In genomic region chr4:95794651-95795050, GRCm38 (mm10) we compare ENCODE assay signal across 10 mouse cellular contexts.
A peak's percentile ranks its signal among the peaks of the same experiment; 100 is the strongest.
DNase-seq lines count a peak whose midpoint lies in the region; ATAC-seq lines count a peak whose summit lies in the region.
"Had no signal": no experiment of that assay in that cellular context is flagged by ENCODE, and none has a peak within 500 bp of the region (broad histone marks: within the 10 kb centered on the region; RNA-seq: fewer than 3 reads in every experiment).

No protein-coding gene starts in this region.

- DNase-seq in liver, result no peak
- peak; percentile 59 for DNase-seq in embryonic facial prominence, embryonic 11.5 days (ENCODE audit: low spot score)
- DNase-seq in layer of hippocampus, postnatal 14 days (ENCODE audit: low spot score in 2 of 2), result no peak
- DNase-seq: adrenal gland, postnatal 36 days; cerebellum, postnatal 10 days had no signal

- no peak overlapping the region for H3K9ac ChIP-seq in liver, embryonic 12.5 days
- H3K9ac ChIP-seq in embryonic facial prominence, embryonic 11.5 days (replicated peaks; ENCODE audit: low read length), result no peak overlapping the region
- H3K9ac ChIP-seq in kidney, embryonic 16.5 days (replicated peaks; ENCODE audit: low read length), result no peak overlapping the region
- H3K9ac ChIP-seq in stomach, embryonic 16.5 days (ENCODE audit: low read length), result no peak overlapping the region
- H3K9ac ChIP-seq in midbrain, embryonic 13.5 days (replicated peaks), result no peak overlapping the region
- H3K9ac ChIP-seq: hindbrain, embryonic 15.5 days had no signal

- 0 out of 2 replicates have a peak overlapping the region, but pooled peaks have one; percentile 36 for H3K27ac ChIP-seq in liver, embryonic 12.5 days
- no peak overlapping the region for H3K27ac ChIP-seq in embryonic facial prominence, embryonic 11.5 days (replicated peaks; ENCODE audit: low read depth, low read length)
- peak overlapping the region; percentile 83 for H3K27ac ChIP-seq in kidney, embryonic 16.5 days (ENCODE audit: low read length)
- peak overlapping the region; percentile 49; the same call in 1 of the 2 replicates for H3K27ac ChIP-seq in stomach, embryonic 16.5 days (ENCODE audit: low read length)
- H3K27ac ChIP-seq in midbrain, embryonic 13.5 days, result no peak overlapping the region
- H3K27ac ChIP-seq: hindbrain, embryonic 15.5 days had no signal

- H3K36me3 ChIP-seq in liver, embryonic 12.5 days, result no peaks in the 10 kb centered on the region
- no peaks in the 10 kb centered on the region for H3K36me3 ChIP-seq in embryonic facial prominence, embryonic 11.5 days (replicated peaks; ENCODE audit: control insufficient read depth, insufficient read depth, low read depth, low read length)
- no peaks in the 10 kb centered on the region for H3K36me3 ChIP-seq in kidney, embryonic 16.5 days (ENCODE audit: insufficient read depth, low read length)
- H3K36me3 ChIP-seq in stomach, embryonic 16.5 days (ENCODE audit: control insufficient read depth, insufficient read depth, low read length), result no peaks in the 10 kb centered on the region
- no peaks in the 10 kb centered on the region for H3K36me3 ChIP-seq in midbrain, embryonic 13.5 days
- H3K36me3 ChIP-seq: hindbrain, embryonic 15.5 days had no signal

- H3K4me3 ChIP-seq in liver, embryonic 12.5 days, result no peak overlapping the region
- H3K4me3 ChIP-seq in embryonic facial prominence, embryonic 11.5 days (ENCODE audit: low read depth, low read length), result no peak overlapping the region
- H3K4me3 ChIP-seq in kidney, embryonic 16.5 days (ENCODE audit: low read length), result no peak overlapping the region
- no peak overlapping the region for H3K4me3 ChIP-seq in stomach, embryonic 16.5 days (replicated peaks; ENCODE audit: low read length)
- no peak overlapping the region for H3K4me3 ChIP-seq in midbrain, embryonic 13.5 days (replicated peaks)
- H3K4me3 ChIP-seq: hindbrain, embryonic 15.5 days had no signal

- no peak overlapping the region for H3K4me2 ChIP-seq in liver, embryonic 12.5 days
- no peak overlapping the region for H3K4me2 ChIP-seq in embryonic facial prominence, embryonic 11.5 days (ENCODE audit: low read depth, low read length)
- no peak overlapping the region for H3K4me2 ChIP-seq in kidney, embryonic 16.5 days (replicated peaks; ENCODE audit: low read depth, low read length)
- H3K4me2 ChIP-seq in stomach, embryonic 16.5 days (ENCODE audit: low read depth, low read length), result no peak overlapping the region
- no peak overlapping the region for H3K4me2 ChIP-seq in midbrain, embryonic 13.5 days (replicated peaks)
- H3K4me2 ChIP-seq: hindbrain, embryonic 15.5 days had no signal

- no peaks in the 10 kb centered on the region for H3K27me3 ChIP-seq in liver, embryonic 12.5 days (replicated peaks)
- H3K27me3 ChIP-seq in embryonic facial prominence, embryonic 11.5 days (ENCODE audit: control insufficient read depth, insufficient read depth, low read length), result no peaks in the 10 kb centered on the region
- no peaks in the 10 kb centered on the region for H3K27me3 ChIP-seq in kidney, embryonic 16.5 days (ENCODE audit: insufficient read depth, low read length)
- no peaks in the 10 kb centered on the region for H3K27me3 ChIP-seq in stomach, embryonic 16.5 days (ENCODE audit: control insufficient read depth, insufficient read depth, low read length)
- H3K27me3 ChIP-seq in midbrain, embryonic 13.5 days, result no peaks in the 10 kb centered on the region
- H3K27me3 ChIP-seq: hindbrain, embryonic 15.5 days had no signal

- no peaks in the 10 kb centered on the region for H3K9me3 ChIP-seq in liver, embryonic 12.5 days (replicated peaks)
- no peaks in the 10 kb centered on the region for H3K9me3 ChIP-seq in embryonic facial prominence, embryonic 11.5 days (replicated peaks; ENCODE audit: control insufficient read depth, low read length)
- no peaks in the 10 kb centered on the region for H3K9me3 ChIP-seq in kidney, embryonic 16.5 days (ENCODE audit: low read length)
- no peaks in the 10 kb centered on the region for H3K9me3 ChIP-seq in stomach, embryonic 16.5 days (replicated peaks; ENCODE audit: control insufficient read depth, low read length)
- no peaks in the 10 kb centered on the region for H3K9me3 ChIP-seq in midbrain, embryonic 13.5 days
- H3K9me3 ChIP-seq: hindbrain, embryonic 15.5 days had no signal

- 63% methylated on average over 6 of the region's 6 CpGs for WGBS in liver, embryonic 12.5 days (ENCODE audit: insufficient replicate concordance)
- 18% methylated on average over 6 of the region's 6 CpGs for WGBS in embryonic facial prominence, embryonic 11.5 days
- WGBS in kidney, embryonic 16.5 days, result 31% methylated on average over 6 of the region's 6 CpGs
- 37% methylated on average over 6 of the region's 6 CpGs for WGBS in stomach, embryonic 16.5 days
- WGBS in midbrain, embryonic 13.5 days, result 84% methylated on average over 6 of the region's 6 CpGs

- ATAC-seq in liver, embryonic 12.5 days, result no peak
- ATAC-seq in embryonic facial prominence, embryonic 11.5 days (replicated peaks; ENCODE audit: insufficient number of reproducible peaks, low FRiP score, low TSS enrichment, low read depth), result no peak
- ATAC-seq in kidney, embryonic 16.5 days (ENCODE audit: low FRiP score, low TSS enrichment), result peak; percentile 72
- no peak; the same call in 1 of the 2 replicates for ATAC-seq in stomach, embryonic 16.5 days (ENCODE audit: insufficient read depth, low FRiP score)
- ATAC-seq in midbrain, embryonic 13.5 days, result no peak

- 0 out of 2 replicates have a peak, but pooled peaks cover 2% of the 10 kb centered on the region for H3K4me1 ChIP-seq in liver, embryonic 12.5 days
- peaks cover 2% of the 10 kb centered on the region; the same call in 1 of the 2 replicates for H3K4me1 ChIP-seq in embryonic facial prominence, embryonic 11.5 days (ENCODE audit: control insufficient read depth, insufficient read depth, low read length)
- H3K4me1 ChIP-seq in kidney, embryonic 16.5 days (ENCODE audit: insufficient read depth, low read length), result peaks cover 14% of the 10 kb centered on the region
- peaks cover 15% of the 10 kb centered on the region for H3K4me1 ChIP-seq in stomach, embryonic 16.5 days (ENCODE audit: control insufficient read depth, insufficient read depth, low read length)
- no peaks in the 10 kb centered on the region for H3K4me1 ChIP-seq in midbrain, embryonic 13.5 days (replicated peaks)
- H3K4me1 ChIP-seq: hindbrain, embryonic 15.5 days had no signal

Comparison
In these comparisons a context has a peak if more than half of its experiments do, and no peak if none do; other contexts are left out.
1. H3K27ac ChIP-seq: peak in liver, embryonic 12.5 days (single experiment), kidney, embryonic 16.5 days (single experiment) and stomach, embryonic 16.5 days (single experiment); none in embryonic facial prominence, embryonic 11.5 days (single experiment) and midbrain, embryonic 13.5 days (single experiment).